Mouse (Mus musculus): ENCODE results near the gene Ntpcr.

The Ntpcr gene

DNA sequence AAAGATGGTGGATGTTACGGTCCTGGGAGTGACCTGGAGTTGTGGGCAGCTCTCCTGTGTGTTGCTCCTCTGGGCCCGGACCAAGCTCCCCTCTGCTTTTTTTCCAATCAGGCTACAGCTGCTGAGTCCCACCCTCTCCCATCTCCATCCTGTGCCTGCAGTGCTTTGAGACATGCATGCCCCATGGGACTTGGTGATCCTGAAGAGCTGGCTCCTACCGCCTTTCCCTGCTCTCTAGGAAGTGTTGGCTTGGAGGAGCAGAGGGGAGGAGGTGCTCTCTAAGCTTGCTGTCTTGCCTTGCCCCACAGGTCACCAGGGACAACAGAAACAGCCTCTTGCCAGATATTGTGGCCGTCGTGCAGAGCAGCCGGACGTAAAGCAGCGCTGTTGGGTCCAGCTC, 17.6 kb downstream of the Ntpcr start:
- TF ChIP-seq NANOG (IDR thresholded peaks at IDR 0.05; ENCODE audit: borderline replicate concordance, low read length), result no peak
- TF ChIP-seq CTCF (conservative IDR thresholded peaks at IDR 0.05; ENCODE audit: low read length), result no peak
- no peak for TF ChIP-seq POU5F1 (IDR thresholded peaks at IDR 0.05; ENCODE audit: borderline replicate concordance, low read length)
- no peaks in the 10 kb centered on the region for H3K9me3 ChIP-seq (ENCODE audit: low read length)
- peaks cover 5% of the 10 kb centered on the region for H3K4me1 ChIP-seq (replicated peaks; ENCODE audit: low read depth, low read length)
- H3K4me3 ChIP-seq (replicated peaks; ENCODE audit: low read length), result no peak overlapping the region
- H3K27me3 ChIP-seq (ENCODE audit: insufficient read depth, low read length), result 0 out of 2 replicates have a peak, but pooled peaks cover 7% of the 10 kb centered on the region
- H3K36me3 ChIP-seq (ENCODE audit: insufficient read depth, low read length), result peaks cover 35% of the 10 kb centered on the region

GRCm38 (mm10) chr8:125750846-125751245, 21.1 kb downstream of the Ntpcr start:
- Histone ChIP-seq H3K9me3 (ENCODE audit: low read length) (no peaks in the 10 kb centered on the region), H3K4me3 (replicated peaks; ENCODE audit: low read length) (no peak overlapping the region), H3K4me1 (replicated peaks; ENCODE audit: low read depth, low read length) (no peaks in the 10 kb centered on the region), H3K27me3 (ENCODE audit: insufficient read depth, low read length) (peaks cover 17% of the 10 kb centered on the region), H3K36me3 (ENCODE audit: insufficient read depth, low read length) (peaks cover 25% of the 10 kb centered on the region)
- TF ChIP-seq POU5F1 (IDR thresholded peaks at IDR 0.05; ENCODE audit: borderline replicate concordance, low read length) (no peak), NANOG (IDR thresholded peaks at IDR 0.05; ENCODE audit: borderline replicate concordance, low read length) (no peak), CTCF (conservative IDR thresholded peaks at IDR 0.05; ENCODE audit: low read length) (no peak)

- peaks cover 14% of the 10 kb centered on the region for H3K4me1 ChIP-seq (replicated peaks; ENCODE audit: low read depth, low read length)
- peaks cover 22% of the 10 kb centered on the region for H3K27me3 ChIP-seq (ENCODE audit: insufficient read depth, low read length)
- no peaks in the 10 kb centered on the region for H3K36me3 ChIP-seq (ENCODE audit: insufficient read depth, low read length)
- TF ChIP-seq CTCF (conservative IDR thresholded peaks at IDR 0.05; ENCODE audit: low read length) (no peak), POU5F1 (IDR thresholded peaks at IDR 0.05; ENCODE audit: borderline replicate concordance, low read length) (no peak), NANOG (IDR thresholded peaks at IDR 0.05; ENCODE audit: borderline replicate concordance, low read length) (no peak)
- H3K4me3 ChIP-seq (replicated peaks; ENCODE audit: low read length), result no peak overlapping the region
- H3K9me3 ChIP-seq (ENCODE audit: low read length), result no peaks in the 10 kb centered on the region
Measured at GRCm38 (mm10) chr8:125755896-125756295, 26.1 kb downstream of the Ntpcr start.

DNA sequence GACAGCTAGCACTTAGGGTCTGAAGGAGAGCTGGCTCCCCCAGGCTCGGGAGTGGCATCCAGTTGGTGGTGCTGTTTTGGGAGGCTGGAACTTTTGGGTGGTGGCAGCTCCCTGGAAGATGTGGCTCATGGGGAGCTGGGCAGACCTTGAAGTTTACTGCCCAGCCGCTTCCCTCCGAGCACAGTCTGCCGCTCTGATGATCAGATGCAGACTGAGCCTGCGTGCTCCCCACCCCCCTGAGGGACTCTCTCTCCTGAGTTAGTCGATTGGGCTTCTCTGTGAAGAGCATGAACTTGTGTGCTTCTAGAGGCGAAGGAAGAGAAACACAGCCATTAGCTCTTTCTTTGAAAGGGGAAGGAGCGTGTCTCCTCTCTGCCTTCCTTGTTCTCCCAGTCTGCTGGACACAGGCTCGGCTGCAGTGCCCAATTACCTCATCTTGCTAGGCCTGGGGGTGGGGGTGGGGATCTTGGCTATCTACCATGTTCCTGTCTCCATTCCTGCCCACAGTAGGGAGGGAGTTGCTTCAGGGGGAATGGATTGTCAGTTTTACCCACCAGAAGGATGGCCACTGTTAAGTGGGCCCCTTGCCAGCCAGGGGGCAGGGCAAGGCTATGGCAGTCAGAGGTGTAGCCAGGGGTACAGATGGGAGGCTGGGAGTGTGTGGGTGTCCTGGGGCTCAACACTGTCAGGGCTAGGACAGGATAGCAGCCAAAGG, 26.8 kb downstream of the Ntpcr start:
- Histone ChIP-seq H3K4me1 (replicated peaks; ENCODE audit: low read depth, low read length) (peaks cover 20% of the 10 kb centered on the region), H3K9me3 (ENCODE audit: low read length) (no peaks in the 10 kb centered on the region), H3K4me3 (replicated peaks; ENCODE audit: low read length) (no peak overlapping the region), H3K36me3 (ENCODE audit: insufficient read depth, low read length) (no peaks in the 10 kb centered on the region), H3K27me3 (ENCODE audit: insufficient read depth, low read length) (peaks cover 19% of the 10 kb centered on the region)
- no peak for TF ChIP-seq NANOG (IDR thresholded peaks at IDR 0.05; ENCODE audit: borderline replicate concordance, low read length)
- no peak for TF ChIP-seq POU5F1 (IDR thresholded peaks at IDR 0.05; ENCODE audit: borderline replicate concordance, low read length)
- TF ChIP-seq CTCF (conservative IDR thresholded peaks at IDR 0.05; ENCODE audit: low read length), result no peak

DNA sequence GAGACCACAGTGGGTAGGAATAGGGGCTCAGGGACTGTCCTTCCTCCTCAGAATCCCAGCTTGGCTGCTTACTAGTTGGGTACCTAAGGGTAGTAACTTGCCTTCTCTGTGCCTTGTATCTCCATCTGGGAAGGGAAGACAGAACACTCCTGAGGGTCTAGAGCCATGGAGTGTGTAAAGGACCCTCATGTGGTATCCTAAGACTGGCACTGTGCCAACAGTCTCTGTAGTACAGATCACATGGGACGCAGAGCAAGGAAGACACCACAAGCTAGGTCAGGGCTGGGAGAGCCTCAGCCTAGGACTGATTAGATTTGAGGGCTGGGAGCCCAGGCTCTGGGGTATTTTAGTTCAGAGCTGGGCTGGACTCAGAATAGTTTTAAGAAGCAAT, 27.3 kb downstream of the Ntpcr start:
- Histone ChIP-seq H3K4me1 (replicated peaks; ENCODE audit: low read depth, low read length) (peaks cover 22% of the 10 kb centered on the region), H3K4me3 (replicated peaks; ENCODE audit: low read length) (no peak overlapping the region), H3K36me3 (ENCODE audit: insufficient read depth, low read length) (no peaks in the 10 kb centered on the region), H3K27me3 (ENCODE audit: insufficient read depth, low read length) (peaks cover 20% of the 10 kb centered on the region), H3K9me3 (ENCODE audit: low read length) (no peaks in the 10 kb centered on the region)
- TF ChIP-seq POU5F1 (IDR thresholded peaks at IDR 0.05; ENCODE audit: borderline replicate concordance, low read length) (no peak), NANOG (IDR thresholded peaks at IDR 0.05; ENCODE audit: borderline replicate concordance, low read length) (no peak), CTCF (conservative IDR thresholded peaks at IDR 0.05; ENCODE audit: low read length) (no peak)

- Histone ChIP-seq H3K4me1 (replicated peaks; ENCODE audit: low read depth, low read length) (peaks cover 22% of the 10 kb centered on the region), H3K4me3 (replicated peaks; ENCODE audit: low read length) (no peak overlapping the region), H3K36me3 (ENCODE audit: insufficient read depth, low read length) (no peaks in the 10 kb centered on the region), H3K9me3 (ENCODE audit: low read length) (no peaks in the 10 kb centered on the region), H3K27me3 (ENCODE audit: insufficient read depth, low read length) (peaks cover 18% of the 10 kb centered on the region)
- no peak for TF ChIP-seq POU5F1 (IDR thresholded peaks at IDR 0.05; ENCODE audit: borderline replicate concordance, low read length)
- TF ChIP-seq NANOG (IDR thresholded peaks at IDR 0.05; ENCODE audit: borderline replicate concordance, low read length), result no peak
- TF ChIP-seq CTCF (conservative IDR thresholded peaks at IDR 0.05; ENCODE audit: low read length), result peak; percentile 56
Measured at GRCm38 (mm10) chr8:125759022-125759421, 29.3 kb downstream of the Ntpcr start.

- TF ChIP-seq POU5F1 (IDR thresholded peaks at IDR 0.05; ENCODE audit: borderline replicate concordance, low read length), result no peak
- TF ChIP-seq CTCF (conservative IDR thresholded peaks at IDR 0.05; ENCODE audit: low read length), result no peak
- TF ChIP-seq NANOG (IDR thresholded peaks at IDR 0.05; ENCODE audit: borderline replicate concordance, low read length), result no peak
- H3K9me3 ChIP-seq (ENCODE audit: low read length), result no peaks in the 10 kb centered on the region
- H3K36me3 ChIP-seq (ENCODE audit: insufficient read depth, low read length), result no peaks in the 10 kb centered on the region
- H3K27me3 ChIP-seq (ENCODE audit: insufficient read depth, low read length), result peaks cover 41% of the 10 kb centered on the region
- H3K4me1 ChIP-seq (replicated peaks; ENCODE audit: low read depth, low read length), result peaks cover 14% of the 10 kb centered on the region
- H3K4me3 ChIP-seq (replicated peaks; ENCODE audit: low read length), result no peak overlapping the region
Measured at GRCm38 (mm10) chr8:125763066-125763786, 33.5 kb downstream of the Ntpcr start.

DNA sequence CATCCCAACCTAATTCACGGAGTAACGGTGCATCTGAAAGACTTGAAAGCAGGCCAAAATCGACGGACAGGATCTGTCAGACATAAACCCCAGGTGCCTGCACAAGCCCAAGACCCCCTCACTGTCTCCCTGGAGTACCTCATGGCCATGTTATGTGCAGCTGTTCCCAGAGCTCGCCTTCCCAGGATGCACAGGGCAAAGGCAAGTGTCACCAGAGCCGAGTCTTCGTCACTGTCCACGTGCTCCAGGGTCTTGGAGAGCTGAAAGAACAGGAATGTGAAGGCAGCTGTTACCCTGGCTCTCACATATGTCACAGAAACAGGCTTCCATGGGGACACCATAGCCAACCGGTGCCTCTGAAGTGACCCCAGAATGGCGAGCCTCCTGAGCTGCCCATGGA, 38.3 kb downstream of the Ntpcr start:
- H3K9me3 ChIP-seq (ENCODE audit: low read length), result no peaks in the 10 kb centered on the region

More for the DNA sequence above, 38.3 kb downstream of the Ntpcr start:
- Histone ChIP-seq H3K27me3 (ENCODE audit: insufficient read depth, low read length) (peaks cover 30% of the 10 kb centered on the region), H3K4me1 (replicated peaks; ENCODE audit: low read depth, low read length) (peaks cover 25% of the 10 kb centered on the region), H3K4me3 (replicated peaks; ENCODE audit: low read length) (no peak overlapping the region), H3K36me3 (ENCODE audit: insufficient read depth, low read length) (no peaks in the 10 kb centered on the region)
- TF ChIP-seq CTCF (conservative IDR thresholded peaks at IDR 0.05; ENCODE audit: low read length) (no peak), POU5F1 (IDR thresholded peaks at IDR 0.05; ENCODE audit: borderline replicate concordance, low read length) (no peak), NANOG (IDR thresholded peaks at IDR 0.05; ENCODE audit: borderline replicate concordance, low read length) (no peak)

All from E14TG2a.4 (cell line).